Mouse (Mus musculus) lung, postnatal 36 days (tissue): ENCODE data around the gene Arsk.

Experiments used
- DNase-seq: peaks from one replicate; pipeline ENCODE4 v3.0.0; 2022; ENCODE audit warnings: mixed read lengths

Arsk gene

GRCm38 (mm10) chr13:76021782-76022181 lies 76.7 kb downstream of the Arsk start:
- peak; percentile 6 for DNase-seq

- DNase-seq, result peak; percentile 7
These were observed 79.5 kb downstream of the Arsk start for GRCm38 (mm10) chr13:76018844-76019400.

- peak; percentile 97 for DNase-seq
These were observed 80.3 kb downstream of the Arsk start, which contains the start of gene Rfesd for GRCm38 (mm10) chr13:76017974-76018843. TSS of gene Rfesd (minus strand) at chr13:76018719.

- DNase-seq, result no peak
These were observed 81.0 kb downstream of the Arsk start for GRCm38 (mm10) chr13:76017465-76017864.

GRCm38 (mm10) chr13:76014511-76014910 lies 83.9 kb downstream of the Arsk start:
- DNase-seq, result no peak
